Mouse (Mus musculus) erythroblast, adult 5-6 weeks (primary cell): ENCODE data around the gene C8b. TPM values are rescaled to one million over a fixed set of nuclear protein-coding genes. Genes with fewer than 3 reads are reported as not detected.

Experiments used
- ATAC-seq: replicated peaks from 2 replicates; pipeline ENCODE4 v1.8.0; 2016; ENCODE audit warnings: moderate number of reproducible peaks, mild to moderate bottlenecking, moderate TSS enrichment, inconsistent platforms; ENCODE audit not compliant: poor library complexity, low FRiP score, severe bottlenecking
- total RNA-seq, 2 experiments: library from RNA; stranded (forward) in 1 of 2; stranded (reverse) in 1 of 2; fragments of 150-400 nt in 1 of 2; fragments of 200-764, 138-1000 nt in 1 of 2; gene quantifications; 2 replicates each; pipeline versions ENCODE4 v1.2.3 to v1.2.4; 2015 to 2017; ENCODE audit warnings: low replicate concordance in 2 of 2

C8b gene
- total RNA-seq (2015; ENCODE audit: low replicate concordance) = not detected in 2 replicates
- total RNA-seq (2017; ENCODE audit: low replicate concordance) = not detected in 2 replicates

DNA sequence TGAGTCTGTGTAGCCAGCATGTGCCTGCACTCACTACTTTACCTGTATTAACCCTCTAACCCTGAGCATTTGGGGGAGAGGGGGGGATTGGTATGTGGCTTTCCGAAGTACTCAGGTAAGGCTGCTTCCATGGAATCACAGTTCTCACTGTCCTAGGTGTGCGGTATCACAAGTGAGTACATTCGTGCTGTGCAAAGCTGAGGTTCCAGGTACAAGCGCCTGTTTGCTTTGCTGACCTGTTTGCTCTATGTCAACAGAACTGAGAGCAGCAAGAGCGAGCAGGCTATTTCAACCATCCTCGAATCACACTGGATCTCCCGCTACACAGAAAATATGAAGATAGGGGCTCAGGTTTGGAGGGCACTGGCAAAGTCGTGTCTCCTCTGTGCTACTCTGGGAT lies at the start of gene C8b:
Gene C8b (plus strand): TSS at position 253 of the 400 bp plus-strand sequence.
- no peak for ATAC-seq

DNA sequence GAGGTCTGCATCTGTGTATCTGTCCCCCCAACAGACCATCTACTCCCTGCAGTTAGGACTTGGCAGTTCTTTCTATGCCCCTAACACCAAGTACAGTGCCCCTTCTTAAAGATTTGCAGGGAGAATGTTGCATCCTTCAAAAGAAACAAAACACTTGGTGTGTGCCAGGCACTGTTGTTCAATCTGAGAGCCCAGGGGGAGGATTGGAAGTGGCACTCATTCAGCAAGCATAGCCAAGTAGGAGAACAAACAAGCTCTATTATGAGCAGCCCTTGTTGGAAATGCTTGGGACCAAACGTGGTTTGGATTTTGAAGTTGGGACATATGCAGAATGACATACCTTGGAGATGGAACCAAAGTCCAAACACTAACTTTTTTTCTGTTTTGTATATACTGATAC lies 49.6 kb upstream of the C8b start:
- no peak for ATAC-seq

DNA sequence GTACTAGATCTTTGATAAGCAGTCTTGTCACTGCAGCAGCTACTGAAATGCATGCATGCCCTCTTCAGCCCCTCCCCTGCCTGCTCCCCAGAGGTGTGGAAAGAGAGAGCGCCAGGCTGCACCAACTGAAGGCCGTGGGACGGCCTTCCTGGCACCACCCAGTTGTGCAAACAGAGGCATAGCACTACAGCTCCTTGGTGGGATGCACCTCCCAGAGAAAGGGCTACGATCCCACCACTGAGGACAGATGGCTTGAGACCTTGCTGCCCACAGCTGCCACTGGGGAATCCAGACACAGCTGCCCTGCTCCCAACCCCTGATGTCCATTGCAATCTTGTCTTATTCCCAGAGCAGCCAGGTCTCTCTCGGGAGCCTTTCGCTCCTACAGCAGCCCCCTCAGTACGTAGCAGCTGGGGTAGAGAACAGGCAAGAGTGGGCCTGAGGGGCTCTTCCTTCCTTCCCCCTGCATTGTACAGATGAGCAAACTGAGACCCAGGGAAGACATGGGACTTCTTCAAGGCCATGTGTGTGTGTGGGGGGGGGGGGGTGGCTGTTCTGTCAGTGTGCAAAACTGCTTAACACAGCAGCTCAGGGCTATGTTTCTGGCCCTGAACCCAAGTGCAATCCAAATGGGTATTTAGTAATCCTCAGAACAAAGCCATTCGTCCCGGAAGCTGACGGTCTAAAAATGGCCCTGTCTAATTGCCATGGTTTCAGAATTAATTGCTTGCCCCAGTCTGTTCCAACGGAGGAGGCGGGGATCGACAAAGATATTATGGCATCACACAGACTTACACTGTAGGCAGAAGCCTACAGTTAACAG lies 46.9 kb upstream of the C8b start:
- no peak for ATAC-seq

DNA sequence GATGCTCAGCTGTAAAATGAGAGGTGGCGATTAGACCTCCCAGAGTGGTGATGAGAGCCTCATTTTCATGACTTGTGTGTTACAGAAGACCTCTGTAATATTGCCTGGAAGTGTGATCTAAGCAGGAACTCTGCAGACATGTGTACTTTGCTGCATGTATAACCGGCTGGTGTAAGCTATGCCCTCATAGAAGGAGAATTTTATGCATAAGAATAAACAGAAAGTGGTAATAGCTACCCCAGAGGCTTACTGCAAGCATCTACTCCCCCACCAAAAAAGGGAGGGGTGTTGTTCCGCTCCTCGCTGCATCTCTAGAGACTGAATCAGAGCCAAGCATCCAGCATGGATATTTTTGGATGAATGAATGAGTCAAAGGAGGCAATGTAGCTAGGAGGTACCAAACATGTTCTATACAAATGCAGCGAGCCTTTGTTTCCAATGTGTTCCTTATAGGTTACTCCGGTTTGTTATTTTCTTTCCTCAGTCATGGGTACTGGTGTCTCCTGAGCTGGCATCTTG lies 42.5 kb upstream of the C8b start:
- ATAC-seq = no peak

DNA sequence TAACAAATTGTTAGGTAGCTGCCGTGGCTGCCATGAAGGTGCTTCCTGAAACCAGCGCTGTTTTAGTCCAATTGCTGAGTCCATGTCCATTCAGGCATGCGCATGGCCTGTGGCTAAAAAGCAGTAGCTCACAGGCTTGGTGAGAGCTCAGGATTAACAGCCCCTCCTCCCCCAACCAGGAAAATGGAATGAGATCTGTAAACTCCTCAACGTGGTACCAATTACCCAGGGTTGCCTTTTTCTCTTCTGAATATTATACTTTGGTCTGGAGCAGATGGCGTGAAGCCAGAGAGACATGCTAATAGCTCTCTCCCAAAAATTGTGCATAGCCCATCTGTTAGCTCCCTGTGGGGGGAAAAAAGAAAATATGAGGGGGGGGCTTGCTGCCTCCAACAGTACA lies 41.9 kb upstream of the C8b start:
- ATAC-seq = no peak

DNA sequence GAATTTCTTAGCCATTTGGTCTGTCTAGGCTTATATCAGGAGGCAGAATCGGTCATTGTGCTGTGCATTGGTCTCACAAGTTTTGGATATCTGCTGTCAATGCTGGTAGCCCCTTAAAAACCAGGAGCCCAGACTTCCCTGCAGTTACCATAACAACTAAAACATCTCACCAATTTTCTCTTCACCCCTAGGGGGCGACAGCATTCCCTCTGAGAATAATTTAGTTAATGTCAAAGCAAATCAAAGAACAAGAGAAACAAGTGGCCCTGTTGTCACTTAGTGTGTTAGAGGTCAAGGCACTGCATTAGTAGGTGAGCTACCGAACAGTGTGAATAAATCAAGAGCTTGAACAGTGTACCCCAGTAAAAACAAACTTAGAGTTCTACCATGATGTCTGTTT lies 40.4 kb upstream of the C8b start:
- no peak for ATAC-seq

DNA sequence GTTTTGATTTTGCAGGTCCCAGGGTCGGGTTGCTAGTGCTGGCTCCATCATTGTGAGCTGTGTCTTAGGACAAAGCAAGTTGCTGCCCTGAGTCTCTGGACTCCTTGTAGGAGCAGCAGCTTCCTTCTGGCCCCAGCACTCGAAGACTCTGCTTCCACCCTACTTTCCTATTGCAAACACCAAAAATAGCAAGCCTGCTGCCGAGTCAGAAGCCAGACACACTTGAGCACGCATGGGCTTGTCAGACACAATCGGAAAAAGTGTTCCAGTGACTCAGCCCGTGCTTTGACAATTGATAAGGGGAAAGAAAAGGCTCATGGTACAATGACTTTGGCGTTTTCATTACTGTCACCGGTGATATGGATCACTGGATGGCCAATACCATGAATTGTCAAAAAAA lies 36.9 kb upstream of the C8b start:
- no peak for ATAC-seq

DNA sequence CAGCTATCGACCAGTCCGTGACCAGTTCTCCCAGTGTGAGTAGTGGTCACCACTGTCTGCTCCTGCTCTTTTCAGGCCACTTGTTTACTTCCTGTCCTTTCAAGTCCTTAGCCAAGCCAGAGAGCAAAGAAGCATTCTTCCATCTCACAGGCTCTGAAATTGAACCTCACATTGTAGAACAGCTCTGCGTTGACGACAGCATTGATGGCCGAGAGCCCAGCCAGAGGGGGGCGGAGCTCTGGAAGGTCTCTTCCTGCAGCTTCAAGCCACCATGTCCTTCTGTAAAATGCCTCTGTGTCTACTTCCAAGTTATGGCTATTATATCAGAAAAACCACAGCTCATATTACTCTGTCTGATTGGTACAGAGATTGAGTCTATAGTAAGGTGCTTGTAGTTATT lies 19.6 kb upstream of the C8b start:
- no peak for ATAC-seq

DNA sequence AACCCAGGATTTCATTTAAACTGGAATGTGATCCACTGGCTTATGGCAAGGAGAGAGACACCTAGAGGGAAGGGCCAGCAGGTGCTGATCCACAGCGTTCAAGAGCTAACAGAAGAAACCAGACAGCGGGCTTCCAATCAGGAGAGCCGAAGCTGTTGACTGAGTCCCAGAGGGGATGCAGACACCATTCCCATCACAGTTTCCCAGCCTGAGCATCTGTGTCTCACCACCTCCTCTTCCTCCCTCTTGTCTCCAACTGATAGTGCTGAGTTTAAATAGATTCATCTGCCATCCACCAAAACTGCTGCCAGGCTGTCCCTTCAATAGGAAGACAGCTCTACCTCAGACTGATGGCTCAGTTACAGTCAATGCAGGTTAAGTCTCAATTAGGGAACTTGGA lies 12.0 kb upstream of the C8b start:
- ATAC-seq = no peak

DNA sequence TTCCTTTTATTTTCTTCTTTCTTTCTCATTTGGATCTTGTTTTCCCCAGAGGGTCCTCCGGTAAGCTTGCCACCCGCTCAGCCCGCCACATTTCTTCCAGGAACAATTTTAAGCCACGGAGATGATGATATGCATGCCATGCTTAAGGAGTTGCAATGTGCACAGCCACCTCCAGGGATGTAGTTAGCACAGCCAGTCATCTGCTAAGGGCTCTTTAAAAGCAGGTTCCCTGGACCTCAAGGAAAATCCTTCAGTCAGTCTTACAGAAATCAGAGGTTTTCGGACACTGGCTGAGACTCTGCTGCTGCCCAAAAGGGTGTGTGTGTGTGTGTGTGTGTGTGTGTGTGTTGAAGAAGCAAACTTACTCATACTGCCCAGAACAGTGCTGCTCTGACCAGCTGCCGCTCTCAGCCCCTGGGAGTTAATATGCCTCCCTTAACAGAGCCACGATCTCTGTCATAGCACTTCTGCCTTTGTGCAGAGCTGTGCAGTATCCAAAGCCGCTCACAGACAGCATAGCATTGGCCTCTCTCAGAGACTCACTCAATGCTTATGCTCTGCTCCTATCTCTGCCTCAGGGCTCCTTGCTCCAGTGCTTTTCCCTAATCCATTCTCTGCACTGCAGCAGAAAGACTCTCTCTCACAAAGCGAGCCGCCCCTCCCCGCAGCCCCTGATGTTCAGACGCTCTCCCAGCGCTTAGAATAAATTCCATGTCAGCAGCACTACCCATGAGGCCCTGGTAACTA lies 5.1 kb upstream of the C8b start:
- no peak for ATAC-seq

DNA sequence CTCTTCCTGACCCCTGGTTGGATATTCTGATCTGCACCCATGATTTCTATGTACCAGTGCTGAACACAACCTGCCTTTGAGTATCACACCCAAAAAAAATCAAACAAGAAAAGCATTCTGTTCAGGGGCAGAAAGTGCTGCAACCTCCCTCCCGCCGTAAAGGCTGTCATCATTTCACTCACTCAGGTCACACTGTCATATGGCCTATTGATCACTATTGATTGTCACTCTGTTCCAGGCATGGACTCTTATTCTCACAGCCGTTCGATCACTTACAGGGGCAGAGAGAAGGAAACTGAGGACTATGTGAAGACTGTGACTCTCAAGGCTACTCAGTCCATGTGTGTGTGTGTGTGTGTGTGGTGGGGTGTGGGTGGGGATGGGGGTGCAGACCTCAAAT lies 2.1 kb downstream of the C8b start:
- ATAC-seq = no peak

DNA sequence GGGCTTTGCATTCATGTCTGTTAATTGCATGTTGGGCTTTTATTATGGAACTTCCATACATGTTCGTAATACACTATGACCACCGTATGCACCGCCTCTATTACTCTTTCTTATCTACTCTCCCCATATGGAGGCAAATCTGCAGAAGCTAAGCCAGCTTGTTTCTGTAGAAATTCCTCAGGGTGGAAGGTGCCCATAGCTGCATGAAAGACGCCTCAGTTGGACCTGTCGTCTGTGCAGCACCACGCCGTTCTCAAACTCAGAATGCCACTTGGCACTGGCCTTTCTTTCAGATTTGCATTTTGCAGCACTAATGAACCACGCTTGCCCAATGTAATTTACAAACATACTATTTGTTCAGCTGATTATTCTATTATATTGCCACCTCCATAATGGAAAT lies 3.5 kb downstream of the C8b start:
- ATAC-seq = no peak

DNA sequence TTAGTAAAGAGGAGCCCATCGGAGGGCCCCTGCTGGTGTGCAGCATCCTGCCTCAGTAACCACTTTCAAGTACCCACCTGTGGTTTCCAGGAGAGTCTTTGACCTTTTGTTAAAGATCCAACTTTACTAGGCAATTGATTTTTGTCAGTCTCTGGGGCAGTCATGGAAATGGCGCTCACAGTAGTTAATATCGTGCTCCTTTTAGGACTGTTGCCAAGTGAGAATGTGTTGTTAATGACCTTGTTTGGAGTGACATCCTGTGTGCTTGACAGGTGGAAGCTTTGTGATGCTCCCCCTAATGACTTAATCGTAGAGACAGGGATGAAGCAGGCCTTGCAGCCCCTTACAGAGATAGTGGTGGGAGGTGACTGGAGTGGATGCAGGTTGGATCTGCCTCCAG lies 4.2 kb downstream of the C8b start:
- ATAC-seq = no peak

DNA sequence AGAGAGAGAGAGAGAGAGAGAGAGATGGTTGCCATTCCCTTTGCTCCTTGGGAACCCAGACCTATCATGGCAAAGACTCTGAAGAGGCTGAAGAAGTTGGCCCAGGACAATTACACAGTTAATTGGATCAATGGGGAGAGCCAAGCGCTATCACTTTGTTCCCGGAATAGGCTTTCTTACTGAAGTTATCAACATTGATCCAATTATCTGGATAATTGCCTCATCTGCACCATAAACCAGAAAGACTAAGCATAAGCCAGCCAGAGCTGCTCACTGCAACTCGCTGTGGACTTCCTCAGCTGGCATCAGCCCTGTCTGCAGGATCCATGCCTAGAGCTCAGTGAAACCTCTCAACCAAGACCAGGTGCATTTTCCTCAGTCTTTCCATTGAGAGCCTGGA lies 9.5 kb downstream of the C8b start:
- ATAC-seq = no peak

DNA sequence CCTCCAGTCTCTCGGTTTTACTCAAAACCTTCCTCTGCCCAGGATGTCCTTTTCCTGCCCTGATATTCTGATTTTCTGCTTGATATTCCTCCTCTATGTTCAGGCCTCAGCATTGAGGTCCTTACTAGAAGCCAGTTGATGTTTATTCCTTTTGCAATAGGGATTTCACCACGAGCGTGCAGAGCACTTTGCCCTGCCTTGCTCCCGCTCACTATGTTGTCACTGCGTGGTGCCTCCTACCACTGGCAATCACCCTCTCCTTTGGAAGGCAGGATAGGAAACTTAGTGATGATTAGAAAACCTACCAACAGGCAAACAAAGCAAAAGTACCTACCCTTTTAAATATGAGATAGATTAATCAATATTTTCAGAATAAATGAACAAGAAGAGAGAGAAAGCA lies 13.3 kb downstream of the C8b start:
- no peak for ATAC-seq

DNA sequence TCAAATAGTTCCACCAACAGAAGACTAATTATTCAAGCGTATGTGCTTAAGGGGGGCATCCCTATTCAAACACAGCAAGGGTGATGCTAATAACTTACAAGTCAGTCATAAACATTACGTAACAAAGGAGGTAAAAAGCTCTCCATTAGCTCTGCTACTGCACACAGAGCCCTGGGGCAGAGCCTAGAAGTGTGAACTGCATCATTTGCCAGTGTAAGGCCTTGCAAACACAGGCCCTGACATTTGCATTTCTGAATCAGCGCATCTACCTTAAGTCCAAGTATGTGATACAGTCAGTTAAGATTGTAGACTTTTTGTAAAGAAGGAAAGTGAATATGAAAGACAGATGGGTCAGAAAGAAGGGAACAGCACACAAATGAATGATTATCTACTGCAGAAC lies 15.3 kb downstream of the C8b start:
- no peak for ATAC-seq

DNA sequence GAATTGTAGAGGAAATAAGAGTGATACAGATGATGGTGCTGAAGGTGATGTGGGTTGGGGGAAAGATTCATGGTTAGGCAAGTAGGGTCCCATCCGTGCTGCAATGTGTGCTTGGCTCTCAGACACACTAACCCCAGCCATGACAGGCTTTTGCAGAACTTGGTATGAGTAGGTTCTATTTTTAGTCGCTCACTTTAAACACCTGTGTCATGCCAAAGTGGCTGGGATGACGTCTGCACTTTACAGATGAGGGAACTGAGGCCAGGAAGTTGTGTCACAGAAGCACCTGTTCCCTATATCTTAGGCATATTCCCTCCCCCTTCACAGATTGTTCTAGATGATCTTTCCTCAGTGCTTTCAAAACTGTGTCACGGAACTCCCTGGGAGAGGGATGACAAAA lies 16.2 kb downstream of the C8b start:
- no peak for ATAC-seq

DNA sequence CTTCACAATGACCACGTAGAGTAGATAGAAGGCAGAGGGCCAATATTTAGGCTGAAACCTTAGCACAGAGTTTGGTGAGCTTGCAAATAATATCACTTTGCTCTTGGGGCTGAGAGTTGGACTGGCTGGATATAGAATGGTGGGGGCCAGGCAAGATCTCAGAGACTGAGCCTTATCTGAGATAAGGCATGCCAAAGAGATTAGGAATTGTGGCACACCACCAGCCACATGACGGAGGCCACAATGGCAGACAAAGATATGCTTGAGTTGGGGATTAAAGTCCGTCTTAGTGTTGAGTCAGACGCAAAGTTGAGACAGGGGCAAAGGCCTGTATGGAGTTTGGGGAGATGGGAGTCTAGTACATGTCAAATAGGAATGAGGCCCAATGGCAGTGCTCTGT lies 26.0 kb downstream of the C8b start:
- no peak for ATAC-seq

DNA sequence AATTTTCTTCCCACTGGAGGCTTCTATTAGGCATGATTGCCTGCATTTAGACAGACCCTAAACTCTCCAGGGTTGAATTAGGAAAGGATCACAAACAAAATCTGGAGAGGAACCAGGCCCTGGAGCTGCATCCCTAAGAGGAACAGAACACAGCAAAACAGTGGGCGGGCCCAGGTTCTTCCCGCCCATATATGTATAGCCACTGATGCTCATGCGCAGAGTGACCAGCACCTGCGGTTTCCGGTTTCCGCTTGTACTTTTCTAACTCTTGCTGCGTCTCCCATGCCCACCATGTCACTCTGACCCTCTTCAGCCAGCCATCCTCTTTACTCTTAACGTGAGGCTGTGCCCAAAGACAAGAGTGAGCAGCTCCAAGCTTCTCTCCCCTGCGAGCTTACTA lies 32.8 kb downstream of the C8b start:
- ATAC-seq = no peak

DNA sequence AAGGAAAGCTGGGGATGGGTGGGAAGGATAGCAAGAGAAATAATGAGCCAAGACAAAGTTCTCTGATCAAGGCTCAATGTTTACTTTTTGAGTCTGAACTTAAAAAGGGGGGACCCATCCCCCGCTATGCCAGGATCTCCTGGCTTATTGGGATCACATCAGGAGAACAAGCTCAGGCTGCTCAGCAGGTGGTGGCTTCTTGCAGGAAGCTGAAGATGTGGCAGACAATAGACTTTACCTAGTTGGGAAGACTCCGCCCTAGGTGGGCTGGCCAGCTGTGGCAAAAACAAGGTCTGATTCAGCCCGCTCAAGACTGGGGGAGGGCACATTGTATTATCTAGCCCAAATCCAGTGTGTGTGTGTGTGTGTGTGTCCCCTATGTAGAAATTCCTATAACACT lies 35.5 kb downstream of the C8b start:
- ATAC-seq = no peak

DNA sequence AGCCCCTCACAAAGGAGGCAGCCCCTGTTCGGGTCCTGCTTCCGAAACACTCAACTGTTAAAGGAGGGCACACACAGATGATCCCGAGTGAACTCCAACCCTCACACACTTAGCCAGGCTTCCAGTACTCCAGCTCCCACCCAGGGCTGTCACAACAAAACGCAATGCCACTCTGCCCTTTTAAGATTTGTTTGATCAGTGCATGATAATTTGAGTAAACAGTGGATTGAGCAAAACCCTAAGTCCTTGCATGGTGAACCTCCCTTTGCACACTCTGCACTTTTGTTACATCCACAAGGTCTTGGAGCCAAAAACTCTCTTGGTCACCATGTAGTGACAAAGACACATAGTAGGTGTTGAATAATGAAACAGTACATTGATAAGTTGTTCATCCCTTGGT lies 38.0 kb downstream of the C8b start:
- no peak for ATAC-seq
